9 mouse cellular contexts compared by ENCODE assay signal in the genomic region with DNA sequence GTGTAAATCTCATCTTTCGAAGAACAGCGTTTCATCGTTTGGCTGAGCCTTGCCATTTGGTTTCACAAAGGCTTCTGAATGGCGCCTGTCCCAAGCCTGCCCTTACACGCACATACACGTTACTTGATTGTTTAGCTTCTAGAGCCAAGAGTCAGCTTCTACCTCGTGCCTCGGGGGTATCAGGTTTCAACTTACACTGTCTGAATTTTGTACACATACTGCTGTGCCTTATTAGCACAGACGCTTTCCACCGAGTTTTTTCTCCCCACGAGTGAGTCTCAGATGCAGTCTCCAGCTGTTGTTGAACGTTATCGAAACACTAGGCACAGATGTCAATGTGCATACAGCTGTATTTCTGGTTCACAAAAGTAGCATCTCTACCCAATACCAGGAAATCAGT. TPM values are rescaled to one million over a fixed set of nuclear protein-coding genes. Genes with fewer than 3 reads are reported as not detected.
A peak's percentile ranks its signal among the peaks of the same experiment; 100 is the strongest.
DNase-seq lines count a peak whose midpoint lies in the region; ATAC-seq and TF ChIP-seq lines count a peak whose summit lies in the region.
"Had no signal": no experiment of that assay in that cellular context is flagged by ENCODE, and none has a peak within 500 bp of the region (broad histone marks: within the 10 kb centered on the region; RNA-seq: fewer than 3 reads in every experiment).

No protein-coding gene starts in this region.

- intact Hi-C loops in heart, postnatal 36 days (cut with DNase I) = no loop called here

- no peaks in the 10 kb centered on the region for H3K27me3 ChIP-seq in heart, embryonic 14.5 days (ENCODE audit: control insufficient read depth, insufficient read depth, low read length)
- no peaks in the 10 kb centered on the region for H3K27me3 ChIP-seq in midbrain, postnatal 0 days (ENCODE audit: insufficient read depth, low read length)
- H3K27me3 ChIP-seq in midbrain, embryonic 14.5 days (ENCODE audit: control insufficient read depth, insufficient read depth, low read length) = no peaks in the 10 kb centered on the region

- H3K4me1 ChIP-seq in heart, embryonic 14.5 days (ENCODE audit: control insufficient read depth in 2 of 2, insufficient read depth in 2 of 2, low read length in 2 of 2) = peaks cover 14 to 24% of the 10 kb centered on the region in 2 experiments
- no peaks in the 10 kb centered on the region for H3K4me1 ChIP-seq in midbrain, postnatal 0 days (ENCODE audit: insufficient read depth, low read length)
- H3K4me1 ChIP-seq in midbrain, embryonic 14.5 days (ENCODE audit: control insufficient read depth, insufficient read depth, low read length) = no peaks in the 10 kb centered on the region

- ATAC-seq in heart, embryonic 14.5 days (ENCODE audit: insufficient number of reproducible peaks, insufficient read depth, low FRiP score, low read depth) = no peak
- ATAC-seq in midbrain, postnatal 0 days (ENCODE audit: low FRiP score) = no peak
- no peak for ATAC-seq in midbrain, embryonic 14.5 days (ENCODE audit: low FRiP score, low TSS enrichment)
- no peak for ATAC-seq in erythroblast, adult 5-6 weeks (replicated peaks; ENCODE audit: low FRiP score, poor library complexity, severe bottlenecking)

- H3K27ac ChIP-seq in heart, embryonic 14.5 days (replicated peaks in 1 of 2; ENCODE audit: control insufficient read depth in 1 of 2, insufficient read depth in 1 of 2, low read depth in 2 of 2, low read length in 2 of 2) = peak overlapping the region in 1 of 2 experiments; percentile 71; a peak in 2 of 4 replicates
- H3K27ac ChIP-seq in midbrain, postnatal 0 days (ENCODE audit: low read depth, low read length) = no peak overlapping the region
- no peak overlapping the region for H3K27ac ChIP-seq in midbrain, embryonic 14.5 days (replicated peaks; ENCODE audit: low read depth, low read length)
- H3K27ac ChIP-seq: macrophage had no signal

- 0 out of 2 replicates have a peak, but pooled peaks cover 7% of the 10 kb centered on the region for H3K9me3 ChIP-seq in heart, embryonic 14.5 days (ENCODE audit: control insufficient read depth, low read length)
- no peaks in the 10 kb centered on the region for H3K9me3 ChIP-seq in midbrain, postnatal 0 days (ENCODE audit: low read length)
- no peaks in the 10 kb centered on the region for H3K9me3 ChIP-seq in midbrain, embryonic 14.5 days (ENCODE audit: control insufficient read depth, low read length)

- H3K36me3 ChIP-seq in heart, embryonic 14.5 days (ENCODE audit: control insufficient read depth, insufficient read depth, low read length) = no peaks in the 10 kb centered on the region
- H3K36me3 ChIP-seq in midbrain, postnatal 0 days (ENCODE audit: insufficient read depth, low read length) = no peaks in the 10 kb centered on the region
- H3K36me3 ChIP-seq in midbrain, embryonic 14.5 days (ENCODE audit: control insufficient read depth, insufficient read depth, low read length) = no peaks in the 10 kb centered on the region

- peak overlapping the region; percentile 30 for H3K4me2 ChIP-seq in heart, embryonic 14.5 days (ENCODE audit: low read length)
- H3K4me2 ChIP-seq in midbrain, postnatal 0 days (ENCODE audit: low read depth, low read length, poor library complexity, severe bottlenecking) = no peak overlapping the region
- no peak overlapping the region for H3K4me2 ChIP-seq in midbrain, embryonic 14.5 days (ENCODE audit: low read length)

- H3K4me3 ChIP-seq in heart, embryonic 14.5 days (ENCODE audit: control insufficient read depth in 1 of 2, insufficient read depth in 1 of 2, low read depth in 1 of 2, low read length in 2 of 2) = no peak overlapping the region
- no peak overlapping the region for H3K4me3 ChIP-seq in midbrain, postnatal 0 days (ENCODE audit: low read depth, low read length)
- H3K4me3 ChIP-seq in midbrain, embryonic 14.5 days (replicated peaks; ENCODE audit: low read depth, low read length) = no peak overlapping the region

- WGBS in heart, embryonic 14.5 days = 61% methylated on average over 13 of the region's 13 CpGs
- WGBS in midbrain, postnatal 0 days = 61% methylated on average over 13 of the region's 13 CpGs
- WGBS in midbrain, embryonic 14.5 days = 68% methylated on average over 13 of the region's 13 CpGs

- no peak for TF ChIP-seq CTCF in midbrain, postnatal 0 days (IDR thresholded peaks at IDR 0.05)

- DNase-seq in heart, postnatal 36 days = no peak
- peak; percentile 18 for DNase-seq in midbrain, postnatal 0 days (ENCODE audit: low spot score)
- no peak for DNase-seq in midbrain, embryonic 14.5 days
- peak; percentile 76 for DNase-seq in forelimb bud, embryonic 11.5 days (ENCODE audit: low read depth, low spot score)
- DNase-seq in urinary bladder, postnatal 25 days (ENCODE audit: low spot score) = peak; percentile 26
- no peak for DNase-seq in right cerebral cortex, postnatal 25 days

- no peak overlapping the region for H3K9ac ChIP-seq in heart, embryonic 14.5 days (ENCODE audit: low read length)
- no peak overlapping the region for H3K9ac ChIP-seq in midbrain, postnatal 0 days (replicated peaks; ENCODE audit: low read length, poor library complexity, severe bottlenecking)
- no peak overlapping the region for H3K9ac ChIP-seq in midbrain, embryonic 14.5 days (replicated peaks; ENCODE audit: low read length)

RNA-seq across cellular contexts. Expression of gene Tmem131l, which starts 19.3 kb away (rescaled TPM):
- 30.6 and 33.0 TPM in 2 replicates for polyA plus RNA-seq in heart, embryonic 14.5 days (2014; fragmentation: Nextera tagmentation; extraction: Ambion mirVana)
- 10 to 100 TPM; 25.5 to 26.1 TPM for total RNA-seq in heart, postnatal 36 days (2021)
- total RNA-seq in midbrain, postnatal 0 days (2014; rRNA removed) = 37.3 and 37.7 TPM in 2 replicates
- 16.1 and 22.5 TPM in 2 replicates for polyA plus RNA-seq in midbrain, postnatal 0 days (2015; fragmentation: Nextera tagmentation; extraction: Ambion mirVana)
- polyA plus RNA-seq in midbrain, embryonic 14.5 days (2014; fragmentation: Nextera tagmentation; extraction: Ambion mirVana) = 89.4 and 90.7 TPM in 2 replicates
- total RNA-seq in erythroblast, adult 5-6 weeks (2015; ENCODE audit: low replicate concordance) = 753 and 807 TPM in 2 replicates
- total RNA-seq in erythroblast, adult 5-6 weeks (2017; ENCODE audit: low replicate concordance) = 938 and 1,004 TPM in 2 replicates

Comparison
In these comparisons a context has a peak if more than half of its experiments do, and no peak if none do; other contexts are left out.
1. DNase-seq: peak in midbrain, postnatal 0 days (single experiment), forelimb bud, embryonic 11.5 days (single experiment) and urinary bladder, postnatal 25 days (single experiment); none in heart, postnatal 36 days (0 of 2), midbrain, embryonic 14.5 days (single experiment) and right cerebral cortex, postnatal 25 days (single experiment).
2. RNA of gene Tmem131l, which starts 19.3 kb away (total RNA-seq): 753 to 1,004 TPM in erythroblast, adult 5-6 weeks; 37.3 to 37.7 TPM in midbrain, postnatal 0 days and 25.5 to 26.1 TPM in heart, postnatal 36 days; every median in the first group is over 10 times any median in the second.